Mouse (Mus musculus) CH12.LX (cell line): ENCODE results near the gene Spin1.

Experiments
- ETS1 ChIP-seq: conservative IDR thresholded peaks from 2 replicates; pipeline ENCODE4 v1.6.1; 2012; ENCODE audit warnings: low read depth, mild to moderate bottlenecking, inconsistent platforms, low read length, improper control_type of control experiment, moderate library complexity
- MAX ChIP-seq: IDR thresholded peaks from 2 replicates; pipeline ENCODE4 v1.6.1; 2011; ENCODE audit warnings: low read length, improper control_type of control experiment
- MAZ ChIP-seq: IDR thresholded peaks from 2 replicates; pipeline ENCODE4 v1.6.1; 2012; ENCODE audit warnings: low read depth, mild to moderate bottlenecking, inconsistent platforms, low read length, improper control_type of control experiment, moderate library complexity
- POLR2A ChIP-seq: IDR thresholded peaks from 2 replicates; pipeline ENCODE4 v1.6.1; 2011; ENCODE audit warnings: low read depth, mild to moderate bottlenecking, improper control_type of control experiment, low read length
- RCOR1 ChIP-seq: conservative IDR thresholded peaks from 2 replicates; pipeline ENCODE4 v1.6.1; 2012; ENCODE audit warnings: low read depth, mild to moderate bottlenecking, inconsistent platforms, low read length, improper control_type of control experiment
- TBP ChIP-seq: conservative IDR thresholded peaks from 2 replicates; pipeline ENCODE4 v1.6.1; 2011; ENCODE audit warnings: low read depth, low read length, improper control_type of control experiment
- ZKSCAN1 ChIP-seq: IDR thresholded peaks from 2 replicates; pipeline ENCODE4 v1.6.1; 2012; ENCODE audit warnings: low read depth, inconsistent platforms, low read length, improper control_type of control experiment, borderline replicate concordance

DNA sequence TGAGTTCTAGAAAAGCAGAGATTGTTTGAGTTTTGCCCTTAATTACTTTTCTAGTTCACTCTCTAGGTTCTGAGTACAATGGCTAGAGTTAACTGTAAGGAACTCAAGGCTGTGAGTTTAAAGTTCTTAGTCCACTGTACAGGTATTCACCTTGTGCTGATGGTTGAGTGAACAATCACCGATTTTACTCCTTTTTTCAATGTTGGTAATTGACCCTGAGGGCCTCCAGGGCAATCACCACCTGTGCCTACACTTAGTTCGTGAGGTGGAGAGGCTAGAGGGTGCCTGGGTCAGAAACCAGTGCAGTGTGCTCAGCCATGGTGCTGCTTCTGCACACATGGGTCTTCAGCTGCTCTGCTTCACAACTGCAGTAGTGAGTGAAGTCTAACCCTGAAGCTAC lies 8.8 kb downstream of the Spin1 start:
- no peak for TF ChIP-seq TBP
- TF ChIP-seq ZKSCAN1 = no peak
- TF ChIP-seq MAX = no peak
- no peak for TF ChIP-seq ETS1
- TF ChIP-seq POLR2A = no peak
- no peak for TF ChIP-seq MAZ
- TF ChIP-seq RCOR1 = no peak
